Mouse (Mus musculus): ENCODE measurements around the gene Ccr4. TPM values are rescaled to one million over a fixed set of nuclear protein-coding genes. Genes with fewer than 3 reads are reported as not detected.

The Ccr4 gene
- polyA plus RNA-seq, 1 experiment from 2014 or later: not detected

GRCm38 (mm10) chr9:114518812-114519477, 14.2 kb upstream of the Ccr4 start:
- no peaks in the 10 kb centered on the region for H3K27me3 ChIP-seq (ENCODE audit: control insufficient read depth, insufficient read depth, low read length)
- ATAC-seq (ENCODE audit: low FRiP score) (no peak), DNase-seq (ENCODE audit: low spot score) (no peak)
- no peaks in the 10 kb centered on the region for H3K4me1 ChIP-seq (replicated peaks; ENCODE audit: control insufficient read depth, insufficient read depth, low read length)
- peaks cover 5% of the 10 kb centered on the region for H3K36me3 ChIP-seq (ENCODE audit: control insufficient read depth, insufficient read depth, low read length)
- 73% methylated on average over 9 of the region's 9 CpGs for WGBS
- H3K9me3 ChIP-seq (ENCODE audit: control insufficient read depth, low read length): peaks cover 4% of the 10 kb centered on the region
- H3K4me3 ChIP-seq (ENCODE audit: low read depth, low read length): no peak overlapping the region
- no peak overlapping the region for H3K4me2 ChIP-seq (replicated peaks; ENCODE audit: low read depth, low read length)
- H3K9ac ChIP-seq (ENCODE audit: low read depth, low read length): no peak overlapping the region
- H3K27ac ChIP-seq (ENCODE audit: low read depth, low read length): no peak overlapping the region

GRCm38 (mm10) chr9:114517924-114518497, 13.3 kb upstream of the Ccr4 start:
- Histone ChIP-seq H3K4me2 (replicated peaks; ENCODE audit: low read depth, low read length) (no peak overlapping the region), H3K9ac (ENCODE audit: low read depth, low read length) (no peak overlapping the region), H3K4me1 (replicated peaks; ENCODE audit: control insufficient read depth, insufficient read depth, low read length) (no peaks in the 10 kb centered on the region), H3K36me3 (ENCODE audit: control insufficient read depth, insufficient read depth, low read length) (peaks cover 14% of the 10 kb centered on the region), H3K4me3 (ENCODE audit: low read depth, low read length) (no peak overlapping the region), H3K9me3 (ENCODE audit: control insufficient read depth, low read length) (peaks cover 13% of the 10 kb centered on the region), H3K27me3 (ENCODE audit: control insufficient read depth, insufficient read depth, low read length) (no peaks in the 10 kb centered on the region), H3K27ac (ENCODE audit: low read depth, low read length) (no peak overlapping the region)
- no peak for ATAC-seq (ENCODE audit: low FRiP score)
- no peak for DNase-seq (ENCODE audit: low spot score)
- 85% methylated on average over 13 of the region's 13 CpGs for WGBS

DNA sequence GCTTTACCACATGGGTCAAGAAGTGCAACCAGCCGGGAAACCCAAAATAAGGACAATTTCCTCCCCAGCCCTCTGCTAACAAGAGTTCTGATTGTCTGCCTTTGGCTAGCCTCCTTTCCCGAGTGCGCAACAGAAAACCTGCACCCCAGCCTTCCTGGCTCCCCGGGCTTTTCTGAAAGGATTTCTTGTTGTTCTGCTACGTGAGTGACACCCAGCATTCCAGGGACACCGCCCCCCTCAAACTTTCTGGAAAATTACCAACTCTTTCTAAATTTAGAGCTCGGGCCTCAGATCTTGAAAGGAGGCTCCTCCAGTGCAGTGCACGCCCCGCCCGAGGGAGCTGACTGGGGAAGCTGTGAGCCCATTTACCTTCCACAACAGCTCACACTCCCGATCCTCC, 10.6 kb upstream of the Ccr4 start, which contains the start of gene C130032M10Rik:
C130032M10Rik (plus strand) TSS at position 334 of the 400 bp plus-strand sequence.
- Histone ChIP-seq H3K4me3 (ENCODE audit: low read depth, low read length) (no peak within 1 kb of the TSS), H3K4me2 (replicated peaks; ENCODE audit: low read depth, low read length) (no peak within 1 kb of the TSS), H3K27me3 (ENCODE audit: control insufficient read depth, insufficient read depth, low read length) (no peaks in the 10 kb centered on the region), H3K36me3 (ENCODE audit: control insufficient read depth, insufficient read depth, low read length) (peaks cover 31% of the 10 kb centered on the region), H3K4me1 (replicated peaks; ENCODE audit: control insufficient read depth, insufficient read depth, low read length) (no peaks in the 10 kb centered on the region), H3K27ac (ENCODE audit: low read depth, low read length) (no peak within 1 kb of the TSS), H3K9ac (ENCODE audit: low read depth, low read length) (no peak within 1 kb of the TSS), H3K9me3 (ENCODE audit: control insufficient read depth, low read length) (peaks cover 23% of the 10 kb centered on the region)
- 91% methylated on average over 11 of the region's 11 CpGs for whole genome bisulfite sequencing
- no peak for ATAC-seq (ENCODE audit: low FRiP score)
- DNase-seq (ENCODE audit: low spot score): no peak

GRCm38 (mm10) chr9:114512831-114513230, 8.1 kb upstream of the Ccr4 start:
- H3K36me3 ChIP-seq (ENCODE audit: control insufficient read depth, insufficient read depth, low read length): peaks cover 31% of the 10 kb centered on the region
- no peak overlapping the region for H3K4me3 ChIP-seq (ENCODE audit: low read depth, low read length)
- no peak overlapping the region for H3K27ac ChIP-seq (ENCODE audit: low read depth, low read length)
- H3K4me1 ChIP-seq (replicated peaks; ENCODE audit: control insufficient read depth, insufficient read depth, low read length): no peaks in the 10 kb centered on the region
- H3K9ac ChIP-seq (ENCODE audit: low read depth, low read length): no peak overlapping the region
- no peak for DNase-seq (ENCODE audit: low spot score)
- H3K27me3 ChIP-seq (ENCODE audit: control insufficient read depth, insufficient read depth, low read length): no peaks in the 10 kb centered on the region
- WGBS: 98% methylated on average over 21 of the region's 21 CpGs
- peaks cover 23% of the 10 kb centered on the region for H3K9me3 ChIP-seq (ENCODE audit: control insufficient read depth, low read length)
- no peak for ATAC-seq (ENCODE audit: low FRiP score)
- no peak overlapping the region for H3K4me2 ChIP-seq (replicated peaks; ENCODE audit: low read depth, low read length)

DNA sequence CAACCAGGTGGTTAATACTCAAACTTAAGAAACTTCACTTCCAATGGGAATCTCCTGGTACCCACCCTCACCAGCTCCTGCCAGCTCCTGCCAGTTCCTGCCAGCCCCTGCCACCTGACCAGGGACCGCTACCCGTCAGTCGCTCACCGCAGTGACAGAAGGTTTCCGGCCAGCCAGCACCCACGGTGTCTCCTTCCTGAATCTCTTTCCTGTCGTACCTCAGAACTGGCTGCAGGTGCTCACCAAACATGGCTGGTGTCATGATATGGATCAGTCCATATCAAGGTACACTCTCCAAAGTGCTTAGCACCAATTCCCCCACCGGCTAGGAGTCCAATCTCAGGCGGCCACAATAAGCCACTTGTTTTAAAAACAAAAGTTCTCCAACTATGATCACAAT, 5.1 kb upstream of the Ccr4 start:
- ATAC-seq (ENCODE audit: low FRiP score): no peak
- H3K4me3 ChIP-seq (ENCODE audit: low read depth, low read length): no peak overlapping the region
- peaks cover 23% of the 10 kb centered on the region for H3K9me3 ChIP-seq (ENCODE audit: control insufficient read depth, low read length)
- no peaks in the 10 kb centered on the region for H3K27me3 ChIP-seq (ENCODE audit: control insufficient read depth, insufficient read depth, low read length)
- H3K36me3 ChIP-seq (ENCODE audit: control insufficient read depth, insufficient read depth, low read length): peaks cover 31% of the 10 kb centered on the region
- no peaks in the 10 kb centered on the region for H3K4me1 ChIP-seq (replicated peaks; ENCODE audit: control insufficient read depth, insufficient read depth, low read length)
- 96% methylated on average over 9 of the region's 9 CpGs for WGBS
- no peak overlapping the region for H3K9ac ChIP-seq (ENCODE audit: low read depth, low read length)
- DNase-seq (ENCODE audit: low spot score): no peak
- H3K4me2 ChIP-seq (replicated peaks; ENCODE audit: low read depth, low read length): no peak overlapping the region
- H3K27ac ChIP-seq (ENCODE audit: low read depth, low read length): no peak overlapping the region

- Histone ChIP-seq H3K4me2 (replicated peaks; ENCODE audit: low read depth, low read length) (no peak overlapping the region), H3K9ac (ENCODE audit: low read depth, low read length) (no peak overlapping the region), H3K36me3 (ENCODE audit: control insufficient read depth, insufficient read depth, low read length) (peaks cover 11% of the 10 kb centered on the region), H3K9me3 (ENCODE audit: control insufficient read depth, low read length) (peaks cover 4% of the 10 kb centered on the region), H3K27ac (ENCODE audit: low read depth, low read length) (no peak overlapping the region), H3K4me1 (replicated peaks; ENCODE audit: control insufficient read depth, insufficient read depth, low read length) (no peaks in the 10 kb centered on the region), H3K4me3 (ENCODE audit: low read depth, low read length) (no peak overlapping the region), H3K27me3 (ENCODE audit: control insufficient read depth, insufficient read depth, low read length) (no peaks in the 10 kb centered on the region)
- 89% methylated on average over 9 of the region's 9 CpGs for WGBS
- no peak for DNase-seq (ENCODE audit: low spot score)
- no peak for ATAC-seq (ENCODE audit: low FRiP score)
Measured at GRCm38 (mm10) chr9:114507421-114507820, 2.7 kb upstream of the Ccr4 start.

DNA sequence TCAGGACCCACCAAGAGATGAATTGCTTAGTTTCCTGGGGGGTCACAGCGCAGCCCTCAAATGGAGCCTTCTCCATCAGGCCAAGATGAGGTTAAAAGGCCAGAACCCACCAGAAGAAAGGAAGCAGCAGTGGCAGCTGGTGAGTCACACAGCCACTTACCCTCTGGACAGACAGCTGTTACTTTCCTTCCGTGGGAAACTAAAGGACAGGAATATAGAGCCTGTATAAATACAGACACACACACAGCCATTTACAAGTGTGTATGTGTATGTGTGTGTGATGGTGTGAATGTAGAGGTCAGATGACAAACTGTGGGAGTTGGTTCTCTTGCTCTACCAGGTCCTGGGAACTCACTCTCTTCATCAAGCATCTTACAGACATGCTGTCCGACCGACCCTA, 1.8 kb upstream of the Ccr4 start:
- no peak overlapping the region for H3K4me3 ChIP-seq (ENCODE audit: low read depth, low read length)
- H3K27ac ChIP-seq (ENCODE audit: low read depth, low read length): no peak overlapping the region
- 81% methylated on average over 4 of the region's 4 CpGs for WGBS
- DNase-seq (ENCODE audit: low spot score) (no peak), ATAC-seq (ENCODE audit: low FRiP score) (no peak)
- no peak overlapping the region for H3K4me2 ChIP-seq (replicated peaks; ENCODE audit: low read depth, low read length)
- no peaks in the 10 kb centered on the region for H3K27me3 ChIP-seq (ENCODE audit: control insufficient read depth, insufficient read depth, low read length)
- H3K9ac ChIP-seq (ENCODE audit: low read depth, low read length): no peak overlapping the region
- peaks cover 5% of the 10 kb centered on the region for H3K36me3 ChIP-seq (ENCODE audit: control insufficient read depth, insufficient read depth, low read length)
- H3K4me1 ChIP-seq (replicated peaks; ENCODE audit: control insufficient read depth, insufficient read depth, low read length): no peaks in the 10 kb centered on the region
- peaks cover 1% of the 10 kb centered on the region; the same call in 1 of the 2 replicates for H3K9me3 ChIP-seq (ENCODE audit: control insufficient read depth, low read length)

- no peak overlapping the region for H3K9ac ChIP-seq (ENCODE audit: low read depth, low read length)
- H3K36me3 ChIP-seq (ENCODE audit: control insufficient read depth, insufficient read depth, low read length): no peaks in the 10 kb centered on the region
- 72% methylated on average over 15 of the region's 15 CpGs for whole genome bisulfite sequencing
- no peak overlapping the region for H3K4me2 ChIP-seq (replicated peaks; ENCODE audit: low read depth, low read length)
- ATAC-seq (ENCODE audit: low FRiP score) (no peak), DNase-seq (ENCODE audit: low spot score) (no peak)
- no peaks in the 10 kb centered on the region for H3K27me3 ChIP-seq (ENCODE audit: control insufficient read depth, insufficient read depth, low read length)
- 0 out of 2 replicates have a peak, but pooled peaks cover 2% of the 10 kb centered on the region for H3K4me1 ChIP-seq (replicated peaks; ENCODE audit: control insufficient read depth, insufficient read depth, low read length)
- no peaks in the 10 kb centered on the region for H3K9me3 ChIP-seq (ENCODE audit: control insufficient read depth, low read length)
- no peak overlapping the region for H3K4me3 ChIP-seq (ENCODE audit: low read depth, low read length)
- H3K27ac ChIP-seq (ENCODE audit: low read depth, low read length): no peak overlapping the region
Measured at GRCm38 (mm10) chr9:114502711-114503427, 1.8 kb downstream of the Ccr4 start.

Data from hindbrain, embryonic 11.5 days (tissue).